Mouse (Mus musculus) thymus, adult 2 months (tissue): Measurements from ENCODE around the gene Sp9. TPM values are rescaled to one million over a fixed set of nuclear protein-coding genes. Genes with fewer than 3 reads are reported as not detected.

Source experiments
- DNase-seq: peaks from one replicate; pipeline ENCODE4 v3.0.0; 2021
- H3K27ac ChIP-seq: fragments of 200-500 bp; 2 replicates; pipeline ENCODE4 v1.5.1; 2012; ENCODE audit warnings: low read length, control low read depth; ENCODE audit not compliant: control insufficient read depth, insufficient read depth
- H3K27me3 ChIP-seq: fragments of 200-500 bp; 2 replicates; pipeline ENCODE4 v1.6.1; 2012; ENCODE audit warnings: mild to moderate bottlenecking, low read length, moderate library complexity, mixed read lengths; ENCODE audit not compliant: control insufficient read depth, insufficient read depth
- H3K36me3 ChIP-seq: fragments of 200-500 bp; 2 replicates; pipeline ENCODE4 v1.6.1; 2012; ENCODE audit warnings: mild to moderate bottlenecking, low read length, moderate library complexity; ENCODE audit not compliant: control insufficient read depth, insufficient read depth
- H3K4me1 ChIP-seq: fragments of 200-500 bp; replicated peaks from 2 replicates; pipeline ENCODE4 v1.6.1; 2012; ENCODE audit warnings: low read length; ENCODE audit not compliant: control insufficient read depth, insufficient read depth
- H3K4me3 ChIP-seq: fragments of 200-500 bp; 2 replicates; pipeline ENCODE4 v1.5.1; 2012; ENCODE audit warnings: mild to moderate bottlenecking, low read length, control low read depth, moderate library complexity; ENCODE audit not compliant: control insufficient read depth, insufficient read depth
- CTCF ChIP-seq: fragments of 200-500 bp; IDR thresholded peaks from 2 replicates; pipeline ENCODE4 v1.5.1; 2012; ENCODE audit warnings: mild to moderate bottlenecking, control low read depth, low read length, moderate library complexity, borderline replicate concordance; ENCODE audit not compliant: control insufficient read depth, poor library complexity, insufficient read depth; ENCODE audit errors: extremely low read depth
- POLR2A ChIP-seq: fragments of 200-500 bp; IDR thresholded peaks from 2 replicates; pipeline ENCODE4 v1.6.1; 2012; ENCODE audit warnings: mild to moderate bottlenecking, low read length, control low read depth, moderate library complexity; ENCODE audit not compliant: control insufficient read depth, poor library complexity, insufficient read depth; ENCODE audit errors: extremely low read depth
- WGBS: fragments of 180-500 bp; shearing (Covaris S2); methylation state at CpG from one replicate; pipeline ENCODE4 v1.1.7; 2018; 5-methylcytosine and 5-hydroxymethylcytosine counted together
- polyA plus RNA-seq: library from polyadenylated mRNA; depleted of rRNA; stranded (reverse); fragments of >200 nt; gene quantifications from 2 replicates; pipeline ENCODE4 v1.2.3, GENCODE M21; 2012; rRNA removed

Sp9 gene
- polyA plus RNA-seq: not detected in 2 replicates

GRCm38 (mm10) chr2:73271459-73272161, at the start of gene Sp9:
Sp9 (plus strand) TSS chr2:73271925.
- Histone ChIP-seq H3K27ac (no peak within 1 kb of the TSS), H3K36me3 (no peaks in the 10 kb centered on the region), H3K4me3 (peak within 1 kb of the TSS; percentile 26), H3K27me3 (peaks cover 50% of the 10 kb centered on the region), H3K4me1 (peaks cover 42% of the 10 kb centered on the region)
- peak; percentile 77 for DNase-seq
- 3% methylated on average over 48 of the region's 48 CpGs for WGBS
- TF ChIP-seq POLR2A: no peak
- TF ChIP-seq CTCF: peak; percentile 52; the same call in 1 of the 2 replicates

GRCm38 (mm10) chr2:73231081-73231480, 40.6 kb upstream of the Sp9 start:
- no peak for DNase-seq
- H3K4me1 ChIP-seq: no peaks in the 10 kb centered on the region
- no peak overlapping the region for H3K4me3 ChIP-seq
- H3K27ac ChIP-seq: no peak overlapping the region
- H3K36me3 ChIP-seq: no peaks in the 10 kb centered on the region
- WGBS: 76% methylated on average over 3 of the region's 3 CpGs
- no peaks in the 10 kb centered on the region for H3K27me3 ChIP-seq
- TF ChIP-seq CTCF: no peak
- no peak for TF ChIP-seq POLR2A

GRCm38 (mm10) chr2:73241299-73241698, 30.4 kb upstream of the Sp9 start:
- Histone ChIP-seq H3K27me3 (no peaks in the 10 kb centered on the region), H3K4me1 (no peaks in the 10 kb centered on the region), H3K36me3 (no peaks in the 10 kb centered on the region), H3K27ac (no peak overlapping the region), H3K4me3 (no peak overlapping the region)
- WGBS: 82% methylated on average over 4 of the region's 4 CpGs
- DNase-seq: no peak
- TF ChIP-seq POLR2A (no peak), CTCF (no peak)

- TF ChIP-seq POLR2A: no peak
- no peak for TF ChIP-seq CTCF
- no peaks in the 10 kb centered on the region for H3K4me1 ChIP-seq
- 94% methylated on average over 4 of the region's 4 CpGs for WGBS
- H3K27ac ChIP-seq: no peak overlapping the region
- H3K27me3 ChIP-seq: no peaks in the 10 kb centered on the region
- DNase-seq: no peak
- no peak overlapping the region for H3K4me3 ChIP-seq
- no peaks in the 10 kb centered on the region for H3K36me3 ChIP-seq
Observed at GRCm38 (mm10) chr2:73248701-73249100, 23.0 kb upstream of the Sp9 start.

GRCm38 (mm10) chr2:73263172-73263765, 8.5 kb upstream of the Sp9 start:
- Histone ChIP-seq H3K27me3 (peaks cover 25% of the 10 kb centered on the region), H3K27ac (no peak overlapping the region), H3K36me3 (no peaks in the 10 kb centered on the region), H3K4me1 (no peaks in the 10 kb centered on the region), H3K4me3 (no peak overlapping the region)
- WGBS: 20% methylated on average over 16 of the region's 16 CpGs
- no peak for TF ChIP-seq CTCF
- no peak for DNase-seq

- Histone ChIP-seq H3K36me3 (no peaks in the 10 kb centered on the region), H3K27ac (no peak overlapping the region), H3K27me3 (peaks cover 25% of the 10 kb centered on the region), H3K4me1 (no peaks in the 10 kb centered on the region), H3K4me3 (no peak overlapping the region)
- DNase-seq: no peak
- TF ChIP-seq POLR2A: no peak
- TF ChIP-seq CTCF: no peak
- 9% methylated on average over 38 of the region's 38 CpGs for WGBS
Observed at GRCm38 (mm10) chr2:73263794-73264610, 7.7 kb upstream of the Sp9 start.
